Mouse (Mus musculus) bone marrow macrophage, adult 2 months (primary cell): Measurements from ENCODE around the gene Gm13290.
"Not testable (repeated sequence)": the region's sequence is repeated elsewhere in the genome, so short reads cannot be mapped to it uniquely, and the experiment has no call there.

Experiments
- CTCF ChIP-seq: IDR thresholded peaks from 2 replicates; pipeline ENCODE4 v1.5.1; 2012; ENCODE audit warnings: low read depth, mild to moderate bottlenecking, low read length, moderate library complexity
- POLR2A ChIP-seq: IDR thresholded peaks from 2 replicates; pipeline ENCODE4 v1.6.1; 2012; ENCODE audit warnings: mild to moderate bottlenecking, low read depth, low read length, borderline replicate concordance

DNA sequence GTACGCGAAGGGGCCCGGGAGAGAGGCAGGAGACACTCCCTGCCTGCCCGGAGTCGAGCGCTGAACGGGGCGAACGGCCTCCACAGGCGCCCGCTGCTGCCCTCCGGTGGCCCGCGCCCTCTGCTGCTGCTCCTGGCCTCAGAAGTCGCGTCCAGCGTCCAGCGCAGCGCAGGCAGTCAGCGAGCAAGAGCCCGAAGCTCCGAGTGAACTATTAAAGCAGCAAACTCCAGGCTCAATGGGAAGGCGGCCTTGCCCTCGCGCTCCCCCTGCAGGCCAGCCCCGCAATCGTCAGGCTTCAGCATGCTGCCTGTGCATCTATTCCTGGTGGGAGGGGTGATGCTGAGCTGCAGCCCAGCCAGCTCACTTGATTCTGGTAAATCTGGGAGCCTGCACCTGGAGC is 11.8 kb downstream of the Gm13290 start, which contains the start of gene Gm13276:
- not testable (repeated sequence) for TF ChIP-seq POLR2A, CTCF
